Mouse (Mus musculus) kidney, adult 10 weeks (tissue): ENCODE measurements around the gene Tas2r113. TPM values are rescaled to one million over a fixed set of nuclear protein-coding genes. Genes with fewer than 3 reads are reported as not detected.

ENCODE experiments used
- polyA plus RNA-seq: library from polyadenylated mRNA; stranded (reverse); fragments of 350-450 nt; fragmentation: Illumina TruSeq; extraction: RNeasy Lipid Tissue Mini Kit (QIAGEN cat#74804); gene quantifications from one replicate; pipeline ENCODE4 v1.2.3, GENCODE M21; 2014; ENCODE audit warnings: low read depth, low replicate concordance

Gene Tas2r113
- not detected for polyA plus RNA-seq

DNA sequence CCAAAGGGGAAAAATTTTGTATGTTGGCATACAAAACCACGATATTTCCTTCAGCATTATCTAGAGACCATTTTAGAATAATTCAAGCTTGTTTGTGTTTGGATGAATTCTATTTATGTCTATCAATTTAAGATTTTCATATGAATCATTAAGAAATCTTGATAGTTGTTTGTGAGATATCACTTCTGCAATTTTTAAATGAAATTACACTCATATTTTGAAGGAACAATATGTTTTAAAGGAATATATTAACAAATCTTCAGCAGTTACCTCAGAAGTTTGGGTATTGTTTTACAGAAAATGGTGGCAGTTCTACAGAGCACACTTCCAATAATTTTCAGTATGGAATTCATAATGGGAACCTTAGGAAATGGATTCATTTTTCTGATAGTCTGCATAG is at the start of gene Tas2r113:
TSS of gene Tas2r113 (plus strand) at position 301 of the 400 bp plus-strand sequence.

DNA sequence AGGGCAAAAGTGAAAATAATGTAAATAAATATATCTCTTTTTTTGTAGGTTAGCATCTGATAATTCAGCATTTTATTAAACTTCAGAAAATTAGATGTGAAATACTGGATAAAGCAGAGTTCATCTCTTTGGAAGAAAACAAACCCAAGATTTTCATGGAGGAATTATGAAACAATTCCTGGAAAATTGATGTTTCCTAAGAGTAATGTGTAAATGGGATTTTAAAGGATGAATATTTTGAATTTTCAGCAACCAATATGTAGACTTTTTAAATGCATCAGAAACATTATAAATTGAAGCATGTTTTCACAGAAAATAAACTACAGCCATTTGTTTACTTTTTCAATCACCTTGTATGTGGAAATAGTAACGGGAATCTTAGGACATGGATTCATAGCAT is 46.0 kb upstream of the Tas2r113 start, which contains the start of gene Tas2r123:
TSS of gene Tas2r123 (plus strand) at position 301 of the 400 bp plus-strand sequence.

DNA sequence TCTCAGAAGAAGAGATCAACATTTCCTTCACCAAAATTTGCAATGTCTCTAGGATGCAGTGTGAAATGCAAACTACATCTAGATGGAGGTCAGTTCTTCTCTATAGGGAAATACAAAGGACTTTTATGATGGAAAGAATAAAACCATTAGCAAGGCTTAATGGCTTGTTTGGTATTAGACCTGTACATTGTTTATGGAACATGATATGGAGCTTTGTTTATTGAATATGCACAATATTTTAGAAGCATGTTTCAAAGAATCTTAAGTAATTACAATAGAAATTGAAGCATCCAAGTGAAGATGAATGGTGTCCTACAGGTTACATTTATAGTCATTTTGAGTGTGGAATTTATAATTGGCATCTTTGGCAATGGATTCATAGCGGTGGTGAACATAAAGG is 37.7 kb upstream of the Tas2r113 start, which contains the start of gene Tas2r116:
TSS of gene Tas2r116 (plus strand) at position 301 of the 400 bp plus-strand sequence.

DNA sequence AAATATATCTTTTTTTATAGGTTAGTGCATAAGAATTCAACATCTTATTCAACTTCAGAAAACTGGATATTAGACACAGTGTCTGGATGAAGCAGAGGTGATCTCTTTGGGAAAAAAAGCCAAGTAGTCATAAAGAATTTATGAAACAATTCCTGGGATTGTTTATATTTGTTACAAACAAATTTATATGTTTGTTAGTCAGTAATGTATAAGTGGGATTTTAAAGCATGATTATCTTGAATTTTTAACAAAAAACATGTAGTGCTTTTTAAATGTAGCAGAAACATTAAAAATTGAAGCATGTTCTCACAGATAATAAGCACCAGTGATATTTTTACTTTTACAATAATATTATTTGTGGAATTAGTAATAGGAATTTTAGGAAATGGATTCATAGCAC is 25.1 kb upstream of the Tas2r113 start, which contains the start of gene Tas2r110:
TSS of gene Tas2r110 (plus strand) at position 301 of the 400 bp plus-strand sequence.

DNA sequence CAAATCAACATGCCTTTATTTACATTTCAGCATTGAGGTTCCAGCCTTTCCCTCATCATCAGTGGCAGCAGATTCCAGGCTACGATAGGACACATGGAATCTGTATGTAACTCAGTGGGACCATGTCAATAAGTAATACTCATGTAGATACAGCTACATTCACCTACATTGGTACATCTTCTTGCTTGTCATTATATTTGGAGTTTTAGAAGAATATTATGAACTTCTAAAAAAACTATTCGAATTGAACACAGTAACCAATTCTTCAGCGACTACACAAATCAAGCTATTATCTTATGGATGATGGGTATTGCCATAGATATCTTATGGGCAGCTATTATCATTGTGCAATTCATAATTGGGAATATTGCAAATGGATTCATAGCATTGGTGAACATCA is 16.5 kb downstream of the Tas2r113 start, which contains the start of gene Tas2r125:
TSS of gene Tas2r125 (plus strand) at position 301 of the 400 bp plus-strand sequence.

Other genes starting within 250 kb of the Tas2r113 start
- not detected for gene A630073D07Rik, start 241.5 kb upstream of the Tas2r113 start, polyA plus RNA-seq
- gene Tas2r120, start 236.1 kb upstream of the Tas2r113 start, polyA plus RNA-seq, result not detected
- not detected for gene Tas2r121, start 192.0 kb upstream of the Tas2r113 start, polyA plus RNA-seq
- gene Tas2r122, start 181.1 kb upstream of the Tas2r113 start, polyA plus RNA-seq, result not detected
- gene Tas2r115, start 155.0 kb upstream of the Tas2r113 start, polyA plus RNA-seq, result not detected
- not detected for gene Tas2r124, start 138.3 kb upstream of the Tas2r113 start, polyA plus RNA-seq
- gene Tas2r102, start 130.9 kb upstream of the Tas2r113 start, polyA plus RNA-seq, result not detected
- not detected for gene Tas2r136, start 114.8 kb upstream of the Tas2r113 start, polyA plus RNA-seq
- gene Tas2r117, start 90.2 kb upstream of the Tas2r113 start, polyA plus RNA-seq, result not detected
- not detected for gene Tas2r123, start 45.9 kb upstream of the Tas2r113 start, polyA plus RNA-seq
- not detected for gene Tas2r116, start 37.6 kb upstream of the Tas2r113 start, polyA plus RNA-seq
- gene Tas2r110, start 25.0 kb upstream of the Tas2r113 start, polyA plus RNA-seq, result not detected
- gene Tas2r125, start 16.6 kb downstream of the Tas2r113 start, polyA plus RNA-seq, result not detected
- not detected for gene Tas2r129, start 58.1 kb downstream of the Tas2r113 start, polyA plus RNA-seq
- not detected for gene Tas2r131, start 64.9 kb downstream of the Tas2r113 start, polyA plus RNA-seq
- gene Tas2r109, start 88.0 kb downstream of the Tas2r113 start, polyA plus RNA-seq, result not detected
- not detected for gene Tas2r103, start 144.1 kb downstream of the Tas2r113 start, polyA plus RNA-seq
- not detected for gene Tas2r140, start 162.8 kb downstream of the Tas2r113 start, polyA plus RNA-seq
- gene Smim10l1, start 211.9 kb downstream of the Tas2r113 start, polyA plus RNA-seq, result 300 TPM